Mouse (Mus musculus): ENCODE measurements around the gene 9530068E07Rik. TPM values are rescaled to one million over a fixed set of nuclear protein-coding genes. Genes with fewer than 3 reads are reported as not detected.
"Not testable (repeated sequence)": the region's sequence is repeated elsewhere in the genome, so short reads cannot be mapped to it uniquely, and the experiment has no call there.

The 9530068E07Rik gene
- polyA plus RNA-seq, 1 experiment from 2014 or later = 199 TPM

DNA sequence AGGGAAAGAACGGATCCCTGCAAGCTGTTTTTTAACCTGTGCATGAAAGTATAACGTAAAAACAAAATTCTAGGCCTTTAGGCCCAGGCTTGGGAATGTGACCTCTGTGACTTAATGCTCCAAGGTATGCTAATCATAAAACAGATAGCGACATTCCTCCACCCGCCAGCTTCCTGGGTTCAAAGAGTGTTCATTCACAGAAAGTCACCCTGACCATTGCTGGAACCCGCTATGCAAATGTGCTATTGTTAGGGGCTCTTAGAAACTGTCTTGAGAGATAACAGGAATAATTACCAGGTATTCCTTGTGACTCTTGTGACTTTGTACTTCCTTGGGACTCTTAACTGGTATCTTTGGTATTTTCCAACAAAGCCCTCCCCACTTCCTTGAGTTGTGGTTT, 39.1 kb upstream of the 9530068E07Rik start:
- not testable (repeated sequence) for H3K4me2 ChIP-seq (ENCODE audit: low read depth, low read length); H3K27ac ChIP-seq (replicated peaks; ENCODE audit: low read depth, low read length); H3K9me3 ChIP-seq (ENCODE audit: control insufficient read depth, low read length); H3K4me1 ChIP-seq (ENCODE audit: control insufficient read depth, insufficient read depth, low read length); ATAC-seq (ENCODE audit: low read depth); H3K4me3 ChIP-seq (ENCODE audit: low read depth, low read length); H3K36me3 ChIP-seq (ENCODE audit: control insufficient read depth, insufficient read depth, low read length); H3K27me3 ChIP-seq (replicated peaks; ENCODE audit: control insufficient read depth, insufficient read depth, low read length); H3K9ac ChIP-seq (ENCODE audit: low read depth, low read length); DNase-seq (ENCODE audit: low spot score)
- WGBS = 89% methylated on average over 5 of the region's 5 CpGs

GRCm38 (mm10) chr11:52358520-52358919, 37.7 kb upstream of the 9530068E07Rik start:
- Histone ChIP-seq H3K27ac (replicated peaks; ENCODE audit: low read depth, low read length) (no peak overlapping the region), H3K36me3 (ENCODE audit: control insufficient read depth, insufficient read depth, low read length) (no peaks in the 10 kb centered on the region), H3K9me3 (ENCODE audit: control insufficient read depth, low read length) (0 out of 2 replicates have a peak, but pooled peaks cover 4% of the 10 kb centered on the region), H3K9ac (ENCODE audit: low read depth, low read length) (no peak overlapping the region), H3K4me1 (ENCODE audit: control insufficient read depth, insufficient read depth, low read length) (peaks cover 18% of the 10 kb centered on the region), H3K4me3 (ENCODE audit: low read depth, low read length) (peak overlapping the region; percentile 11; the same call in 1 of the 2 replicates), H3K4me2 (ENCODE audit: low read depth, low read length) (peak overlapping the region; percentile 29; the same call in 1 of the 2 replicates), H3K27me3 (replicated peaks; ENCODE audit: control insufficient read depth, insufficient read depth, low read length) (no peaks in the 10 kb centered on the region)
- DNase-seq (ENCODE audit: low spot score) (peak; percentile 87), ATAC-seq (ENCODE audit: low read depth) (no peak)
- 23% methylated on average over 4 of the region's 4 CpGs for WGBS

- Histone ChIP-seq H3K4me1 (ENCODE audit: control insufficient read depth, insufficient read depth, low read length) (peaks cover 28% of the 10 kb centered on the region), H3K27me3 (replicated peaks; ENCODE audit: control insufficient read depth, insufficient read depth, low read length) (no peaks in the 10 kb centered on the region), H3K36me3 (ENCODE audit: control insufficient read depth, insufficient read depth, low read length) (no peaks in the 10 kb centered on the region), H3K4me2 (ENCODE audit: low read depth, low read length) (peak overlapping the region; percentile 92), H3K27ac (replicated peaks; ENCODE audit: low read depth, low read length) (peak overlapping the region; percentile 93), H3K9me3 (ENCODE audit: control insufficient read depth, low read length) (no peaks in the 10 kb centered on the region), H3K9ac (ENCODE audit: low read depth, low read length) (peak overlapping the region; percentile 97), H3K4me3 (ENCODE audit: low read depth, low read length) (peak overlapping the region; percentile 98)
- peak; percentile 24; the same call in 1 of the 2 replicates for ATAC-seq (ENCODE audit: low read depth)
- 16% methylated on average over 22 of the region's 22 CpGs for WGBS
- DNase-seq (ENCODE audit: low spot score) = peak; percentile 65
Observed at GRCm38 (mm10) chr11:52359686-52360470, 36.4 kb upstream of the 9530068E07Rik start.

DNA sequence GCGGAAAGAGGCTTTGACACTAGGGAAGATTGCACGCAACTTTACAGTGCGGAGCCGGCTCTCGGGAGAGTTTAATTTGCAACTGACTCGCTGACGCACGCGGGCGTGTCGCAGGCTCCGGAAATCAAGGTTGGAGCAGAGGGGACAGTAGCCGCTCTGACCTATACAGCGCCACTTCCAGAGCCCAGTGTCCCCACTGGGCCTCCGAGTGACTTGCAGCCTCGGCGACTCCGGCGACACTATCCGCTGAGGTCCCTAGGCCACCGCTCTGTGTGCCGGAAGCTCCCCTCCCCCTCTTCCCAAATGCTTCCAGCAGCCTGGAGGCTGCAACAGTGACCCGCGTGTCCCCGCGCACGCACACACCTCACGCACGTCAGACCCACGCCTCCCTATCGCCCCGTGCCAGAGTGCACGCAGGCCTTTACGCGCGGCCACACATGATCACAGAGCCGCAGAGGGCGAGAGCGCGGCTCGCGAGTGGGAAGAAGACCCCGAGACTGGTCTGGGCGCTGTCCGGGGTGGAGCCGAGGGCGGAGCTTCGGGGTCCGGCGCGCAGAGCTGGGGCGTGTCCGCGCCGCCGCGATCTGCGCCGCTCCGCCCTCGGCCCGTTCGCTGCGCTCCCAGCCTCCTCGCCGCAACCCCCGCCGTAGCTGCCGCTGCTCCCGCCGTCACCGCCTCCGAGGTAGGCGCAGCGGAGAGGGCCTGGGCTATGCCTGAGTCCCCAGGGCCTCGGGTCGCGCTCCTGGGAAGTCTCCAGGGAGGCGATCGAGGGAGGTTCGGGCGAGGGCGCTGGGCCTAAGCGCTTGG, 35.6 kb upstream of the 9530068E07Rik start, which contains the start of gene Vdac1:
Vdac1 (plus strand) TSS at position 390 of the 807 bp plus-strand sequence.
- Histone ChIP-seq H3K27me3 (replicated peaks; ENCODE audit: control insufficient read depth, insufficient read depth, low read length) (no peaks in the 10 kb centered on the region), H3K36me3 (ENCODE audit: control insufficient read depth, insufficient read depth, low read length) (no peaks in the 10 kb centered on the region), H3K4me1 (ENCODE audit: control insufficient read depth, insufficient read depth, low read length) (peaks cover 32% of the 10 kb centered on the region), H3K27ac (replicated peaks; ENCODE audit: low read depth, low read length) (peak within 1 kb of the TSS; percentile 93), H3K9ac (ENCODE audit: low read depth, low read length) (peak within 1 kb of the TSS; percentile 97), H3K4me3 (ENCODE audit: low read depth, low read length) (peak within 1 kb of the TSS; percentile 98), H3K4me2 (ENCODE audit: low read depth, low read length) (peak within 1 kb of the TSS; percentile 92), H3K9me3 (ENCODE audit: control insufficient read depth, low read length) (no peaks in the 10 kb centered on the region)
- peak; percentile 94 for ATAC-seq (ENCODE audit: low read depth)
- under 1% methylated on average over 69 of the region's 84 CpGs for WGBS
- peak; percentile 93 for DNase-seq (ENCODE audit: low spot score)

GRCm38 (mm10) chr11:52361287-52361921, 34.8 kb upstream of the 9530068E07Rik start:
- H3K9me3 ChIP-seq (ENCODE audit: control insufficient read depth, low read length) = no peaks in the 10 kb centered on the region
- ATAC-seq (ENCODE audit: low read depth) (peak; percentile 24), DNase-seq (ENCODE audit: low spot score) (no peak)
- no peaks in the 10 kb centered on the region for H3K36me3 ChIP-seq (ENCODE audit: control insufficient read depth, insufficient read depth, low read length)
- H3K27me3 ChIP-seq (replicated peaks; ENCODE audit: control insufficient read depth, insufficient read depth, low read length) = no peaks in the 10 kb centered on the region
- peak overlapping the region; percentile 92 for H3K4me2 ChIP-seq (ENCODE audit: low read depth, low read length)
- H3K27ac ChIP-seq (replicated peaks; ENCODE audit: low read depth, low read length) = peak overlapping the region; percentile 93
- peak overlapping the region; percentile 98 for H3K4me3 ChIP-seq (ENCODE audit: low read depth, low read length)
- WGBS = 0% methylated on average over 26 of the region's 47 CpGs
- H3K9ac ChIP-seq (ENCODE audit: low read depth, low read length) = peak overlapping the region; percentile 97
- H3K4me1 ChIP-seq (ENCODE audit: control insufficient read depth, insufficient read depth, low read length) = peaks cover 34% of the 10 kb centered on the region

DNA sequence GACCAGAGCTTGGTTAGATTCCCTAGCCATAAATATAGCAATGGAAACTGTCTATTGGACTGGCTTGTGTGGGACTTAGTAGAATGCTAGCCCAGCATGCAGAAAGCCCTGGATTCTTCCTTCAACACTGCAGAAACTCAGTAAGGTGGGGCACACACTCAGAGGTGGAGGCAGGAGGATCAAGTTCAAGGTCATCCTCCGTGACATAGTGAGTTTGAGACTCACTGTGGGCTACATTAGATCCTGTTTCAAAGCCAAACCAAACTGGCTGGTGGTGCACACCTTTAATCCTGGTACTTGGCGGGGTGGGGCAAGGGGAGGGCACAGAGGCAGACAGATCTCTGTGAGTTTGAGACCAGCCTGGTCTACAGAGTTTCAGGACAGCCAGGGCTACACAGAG, 31.9 kb upstream of the 9530068E07Rik start:
- WGBS = 73% methylated on average over 2 of the region's 2 CpGs
- Histone ChIP-seq H3K36me3 (ENCODE audit: control insufficient read depth, insufficient read depth, low read length) (no peaks in the 10 kb centered on the region), H3K27me3 (replicated peaks; ENCODE audit: control insufficient read depth, insufficient read depth, low read length) (no peaks in the 10 kb centered on the region), H3K27ac (replicated peaks; ENCODE audit: low read depth, low read length) (no peak overlapping the region), H3K9ac (ENCODE audit: low read depth, low read length) (no peak overlapping the region), H3K4me2 (ENCODE audit: low read depth, low read length) (no peak overlapping the region), H3K4me1 (ENCODE audit: control insufficient read depth, insufficient read depth, low read length) (peaks cover 44% of the 10 kb centered on the region), H3K4me3 (ENCODE audit: low read depth, low read length) (no peak overlapping the region), H3K9me3 (ENCODE audit: control insufficient read depth, low read length) (no peaks in the 10 kb centered on the region)
- ATAC-seq (ENCODE audit: low read depth) (no peak), DNase-seq (ENCODE audit: low spot score) (no peak)

DNA sequence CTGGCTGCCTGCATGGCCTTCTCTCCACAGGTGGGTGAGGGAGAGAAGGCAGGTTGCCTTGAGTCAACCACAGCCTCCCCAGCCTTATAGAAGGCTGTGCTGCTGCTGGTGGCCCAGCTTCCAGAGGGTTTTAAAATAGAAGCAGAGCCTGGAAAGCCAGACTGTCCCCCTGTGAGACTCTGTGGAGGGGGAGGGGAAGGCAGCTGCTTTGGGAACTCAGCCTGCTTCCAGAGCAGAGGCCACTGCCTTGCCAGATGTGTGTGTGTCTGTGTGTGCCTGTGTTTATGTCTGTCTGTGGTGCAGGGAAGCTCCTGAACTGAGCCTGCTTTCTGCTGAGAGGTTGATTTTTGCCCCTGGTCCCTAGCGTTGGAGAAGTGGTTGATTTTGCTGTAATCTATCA, 31.1 kb upstream of the 9530068E07Rik start:
- Histone ChIP-seq H3K36me3 (ENCODE audit: control insufficient read depth, insufficient read depth, low read length) (no peaks in the 10 kb centered on the region), H3K4me3 (ENCODE audit: low read depth, low read length) (no peak overlapping the region), H3K4me1 (ENCODE audit: control insufficient read depth, insufficient read depth, low read length) (peaks cover 40% of the 10 kb centered on the region), H3K4me2 (ENCODE audit: low read depth, low read length) (0 out of 2 replicates have a peak overlapping the region, but pooled peaks have one; percentile 11), H3K9me3 (ENCODE audit: control insufficient read depth, low read length) (no peaks in the 10 kb centered on the region), H3K9ac (ENCODE audit: low read depth, low read length) (no peak overlapping the region), H3K27me3 (replicated peaks; ENCODE audit: control insufficient read depth, insufficient read depth, low read length) (no peaks in the 10 kb centered on the region), H3K27ac (replicated peaks; ENCODE audit: low read depth, low read length) (no peak overlapping the region)
- peak; percentile 84 for DNase-seq (ENCODE audit: low spot score)
- ATAC-seq (ENCODE audit: low read depth) = no peak
- 58% methylated on average over 1 of the region's 1 CpGs for WGBS

DNA sequence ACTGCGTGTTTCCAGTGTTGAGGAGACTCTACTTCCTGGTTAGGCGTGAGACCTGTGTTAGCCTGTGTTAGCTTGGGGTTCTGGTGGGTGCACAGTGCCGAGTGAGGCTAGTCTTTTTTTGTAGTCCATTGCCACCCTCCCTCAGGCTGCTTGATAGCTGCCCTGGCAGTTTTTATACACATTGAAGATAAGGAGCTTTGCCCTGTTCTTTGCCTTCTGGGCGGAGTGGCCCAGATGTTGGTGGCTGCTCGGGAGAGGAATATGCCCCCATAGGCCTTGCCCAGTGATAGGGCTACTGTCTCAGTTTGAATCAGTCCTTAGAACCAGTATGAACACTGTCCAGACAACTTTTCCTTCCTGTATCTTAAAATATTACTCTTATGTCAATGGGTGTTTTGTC, 29.9 kb upstream of the 9530068E07Rik start:
- H3K9me3 ChIP-seq (ENCODE audit: control insufficient read depth, low read length) = no peaks in the 10 kb centered on the region
- no peak overlapping the region for H3K27ac ChIP-seq (replicated peaks; ENCODE audit: low read depth, low read length)
- 90% methylated on average over 5 of the region's 5 CpGs for WGBS
- no peak overlapping the region for H3K4me2 ChIP-seq (ENCODE audit: low read depth, low read length)
- DNase-seq (ENCODE audit: low spot score) (no peak), ATAC-seq (ENCODE audit: low read depth) (no peak)
- H3K27me3 ChIP-seq (replicated peaks; ENCODE audit: control insufficient read depth, insufficient read depth, low read length) = no peaks in the 10 kb centered on the region
- peaks cover 48% of the 10 kb centered on the region for H3K4me1 ChIP-seq (ENCODE audit: control insufficient read depth, insufficient read depth, low read length)
- no peak overlapping the region for H3K4me3 ChIP-seq (ENCODE audit: low read depth, low read length)
- no peaks in the 10 kb centered on the region for H3K36me3 ChIP-seq (ENCODE audit: control insufficient read depth, insufficient read depth, low read length)
- no peak overlapping the region for H3K9ac ChIP-seq (ENCODE audit: low read depth, low read length)

All from embryonic facial prominence, embryonic 14.5 days (tissue).